Mouse (Mus musculus) urinary bladder, adult 2 months (tissue): ENCODE measurements around the gene Gnai1. TPM values are rescaled to one million over a fixed set of nuclear protein-coding genes. Genes with fewer than 3 reads are reported as not detected.
"Not testable (repeated sequence)": the region's sequence is repeated elsewhere in the genome, so short reads cannot be mapped to it uniquely, and the experiment has no call there.

Experiments
- DNase-seq: peaks from one replicate; pipeline ENCODE4 v3.0.0; 2022; ENCODE audit warnings: low spot score
- polyA plus RNA-seq: library from polyadenylated mRNA; depleted of rRNA; stranded (reverse); fragments of >200 nt; gene quantifications from 2 replicates; pipeline ENCODE4 v1.2.3, GENCODE M21; 2012; rRNA removed

The Gnai1 gene
- polyA plus RNA-seq, result 46.6 and 55.5 TPM in 2 replicates

- DNase-seq, result peak; percentile 75
These were observed at the start of gene Gnai1 for GRCm38 (mm10) chr5:18360281-18360819. Gene Gnai1, minus strand, starts transcription at chr5:18360355.

GRCm38 (mm10) chr5:18367864-18368263 lies 7.7 kb upstream of the Gnai1 start:
- DNase-seq, result no peak

GRCm38 (mm10) chr5:18365460-18365859 lies 5.3 kb upstream of the Gnai1 start:
- DNase-seq, result no peak

GRCm38 (mm10) chr5:18360956-18361355 lies 801 bp upstream of the Gnai1 start:
- DNase-seq, result no peak

GRCm38 (mm10) chr5:18359376-18360280 lies 527 bp downstream of the Gnai1 start:
- DNase-seq, result peak; percentile 49

- DNase-seq, result no peak
These were observed 1.4 kb downstream of the Gnai1 start for GRCm38 (mm10) chr5:18358778-18359177.

GRCm38 (mm10) chr5:18358191-18358590 lies 2.0 kb downstream of the Gnai1 start:
- no peak for DNase-seq

GRCm38 (mm10) chr5:18347297-18347696 lies 12.9 kb downstream of the Gnai1 start:
- no peak for DNase-seq

GRCm38 (mm10) chr5:18343455-18344142 lies 16.6 kb downstream of the Gnai1 start:
- no peak for DNase-seq

- DNase-seq, result no peak
These were observed 17.2 kb downstream of the Gnai1 start for GRCm38 (mm10) chr5:18342765-18343454.

- not testable (repeated sequence) for DNase-seq
These were observed 18.3 kb downstream of the Gnai1 start for GRCm38 (mm10) chr5:18341876-18342275.

- no peak for DNase-seq
These were observed 27.9 kb downstream of the Gnai1 start for GRCm38 (mm10) chr5:18332256-18332655.

GRCm38 (mm10) chr5:18330726-18331125 lies 29.4 kb downstream of the Gnai1 start:
- no peak for DNase-seq

- DNase-seq, result no peak
These were observed 34.0 kb downstream of the Gnai1 start for GRCm38 (mm10) chr5:18326159-18326558.

- DNase-seq, result no peak
These were observed 36.6 kb downstream of the Gnai1 start for GRCm38 (mm10) chr5:18323534-18323933.

- DNase-seq, result no peak
These were observed 38.5 kb downstream of the Gnai1 start for GRCm38 (mm10) chr5:18321661-18322060.

- DNase-seq, result no peak
These were observed 41.3 kb downstream of the Gnai1 start for GRCm38 (mm10) chr5:18318846-18319245.

GRCm38 (mm10) chr5:18307229-18307804 lies 52.8 kb downstream of the Gnai1 start:
- no peak for DNase-seq

GRCm38 (mm10) chr5:18296584-18296983 lies 63.6 kb downstream of the Gnai1 start:
- DNase-seq, result no peak

GRCm38 (mm10) chr5:18292744-18293143 lies 67.4 kb downstream of the Gnai1 start:
- no peak for DNase-seq

GRCm38 (mm10) chr5:18289530-18289929 lies 70.6 kb downstream of the Gnai1 start:
- DNase-seq, result no peak

- DNase-seq, result no peak
These were observed 71.5 kb downstream of the Gnai1 start for GRCm38 (mm10) chr5:18288694-18289093.
